Mouse (Mus musculus): ENCODE data around the gene Plch2.

DNA sequence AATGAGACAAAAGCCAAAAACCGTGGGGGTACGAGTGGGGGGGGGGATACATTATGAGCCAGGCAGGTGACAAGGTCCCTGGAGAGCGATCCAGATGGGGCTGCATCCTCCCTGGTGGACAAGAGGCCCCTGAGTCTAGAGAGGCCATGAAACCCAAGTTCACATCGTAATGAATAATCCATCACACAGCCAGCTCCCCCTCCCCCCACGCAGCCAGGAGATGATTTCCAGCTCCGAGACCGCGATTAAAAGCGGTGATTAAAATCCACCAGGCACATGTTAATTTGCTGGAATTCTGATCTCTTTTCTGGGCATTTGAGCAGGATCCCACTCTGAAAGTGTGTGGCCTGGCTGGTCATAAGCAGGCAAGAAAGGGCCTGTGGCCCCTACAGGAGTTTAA lies 35.8 kb downstream of the Plch2 start:
- TF ChIP-seq CTCF (IDR thresholded peaks at IDR 0.05; ENCODE audit: extremely low read depth, insufficient read depth, low read length) (no peak), POLR2A (IDR thresholded peaks at IDR 0.05; ENCODE audit: extremely low read depth, insufficient read depth, low read length) (no peak)
